Mouse (Mus musculus) stomach, embryonic 15.5 days (tissue): ENCODE measurements around the gene Efna3. TPM values are rescaled to one million over a fixed set of nuclear protein-coding genes. Genes with fewer than 3 reads are reported as not detected.
A peak's percentile ranks its signal among the peaks of the same experiment; 100 is the strongest.

Experiments
- ATAC-seq: fragments of 200-750 bp; cut with Nextera tagmentation; 2 replicates; pipeline ENCODE4 v1.8.0; 2017; ENCODE audit warnings: low read depth, moderate number of reproducible peaks, moderate TSS enrichment; ENCODE audit not compliant: insufficient read depth, low FRiP score
- H3K27ac ChIP-seq: fragments of 300-500 bp; sonication (generic); 2 replicates; pipeline ENCODE4 v1.5.1; 2015; ENCODE audit warnings: mild to moderate bottlenecking, inconsistent platforms
- H3K27me3 ChIP-seq: fragments of 300-500 bp; sonication (generic); replicated peaks from 2 replicates; pipeline ENCODE4 v1.6.1; 2015; ENCODE audit warnings: inconsistent platforms
- H3K36me3 ChIP-seq: fragments of 300-500 bp; sonication (generic); 2 replicates; pipeline ENCODE4 v1.6.1; 2015; ENCODE audit warnings: inconsistent platforms
- H3K4me1 ChIP-seq: fragments of 300-500 bp; sonication (generic); 2 replicates; pipeline ENCODE4 v1.6.1; 2015; ENCODE audit warnings: inconsistent platforms
- H3K4me2 ChIP-seq: fragments of 300-500 bp; sonication (generic); 2 replicates; pipeline ENCODE4 v1.6.1; 2015; ENCODE audit warnings: mild to moderate bottlenecking, inconsistent platforms
- H3K4me3 ChIP-seq: fragments of 300-500 bp; sonication (generic); replicated peaks from 2 replicates; pipeline ENCODE4 v1.5.1; 2015; ENCODE audit warnings: inconsistent platforms
- H3K9ac ChIP-seq: fragments of 300-500 bp; sonication (generic); 2 replicates; pipeline ENCODE4 v1.6.1; 2015; ENCODE audit warnings: inconsistent platforms
- H3K9me3 ChIP-seq: fragments of 300-500 bp; sonication (generic); 2 replicates; pipeline ENCODE4 v1.6.1; 2016; ENCODE audit warnings: inconsistent platforms
- WGBS: fragments of 180-500 bp; shearing (Covaris S2); methylation state at CpG from one replicate; pipeline ENCODE4 v1.1.7; 2015; 5-methylcytosine and 5-hydroxymethylcytosine counted together
- polyA plus RNA-seq: library from polyadenylated mRNA; unstranded; fragments of >200 nt; fragmentation: Nextera tagmentation; extraction: Ambion mirVana; gene quantifications from 2 replicates; pipeline ENCODE4 v1.2.1, GENCODE M21; 2015

The Efna3 gene
- polyA plus RNA-seq, 1 experiment from 2014 or later, result 9.5 TPM

DNA sequence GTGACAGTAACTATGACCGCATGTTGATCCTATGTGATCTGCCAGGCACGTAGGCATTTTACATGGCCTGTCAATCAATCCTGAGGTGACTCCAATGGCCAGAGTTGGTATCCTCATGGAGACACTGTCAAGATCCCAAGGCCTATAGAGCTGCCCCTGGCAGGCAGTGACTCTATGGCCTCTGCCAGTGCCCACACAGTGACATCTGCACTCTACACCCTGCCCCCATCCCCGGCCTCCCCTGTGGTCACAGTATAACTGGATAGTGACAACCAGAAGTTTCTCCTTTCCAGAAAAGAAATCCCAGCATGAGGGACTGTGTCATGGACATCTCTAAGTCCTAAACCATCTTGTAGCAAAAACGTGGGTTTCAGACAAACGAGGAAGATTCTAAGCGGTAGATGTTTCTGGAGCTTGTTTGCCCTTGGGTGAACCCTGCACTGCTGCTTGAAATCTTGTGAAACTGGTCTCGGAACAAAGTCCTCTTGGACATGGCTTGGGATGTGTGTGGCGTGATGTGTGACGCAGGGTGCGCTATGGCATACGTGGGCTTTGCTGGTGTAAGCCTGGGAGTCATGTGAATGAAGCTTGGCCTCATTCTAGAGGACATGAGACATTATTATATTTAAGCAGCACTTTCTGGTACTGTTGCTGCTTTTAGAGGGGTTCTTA lies 29.4 kb downstream of the Efna3 start:
- Histone ChIP-seq H3K27ac (no peak overlapping the region), H3K4me2 (no peak overlapping the region), H3K9ac (no peak overlapping the region), H3K36me3 (no peaks in the 10 kb centered on the region), H3K27me3 (no peaks in the 10 kb centered on the region), H3K4me3 (no peak overlapping the region), H3K9me3 (no peaks in the 10 kb centered on the region), H3K4me1 (0 out of 2 replicates have a peak, but pooled peaks cover 2% of the 10 kb centered on the region)
- 0 out of 2 replicates have a peak, but pooled peaks have one; percentile 20 for ATAC-seq
- WGBS, result 80% methylated on average over 11 of the region's 11 CpGs

DNA sequence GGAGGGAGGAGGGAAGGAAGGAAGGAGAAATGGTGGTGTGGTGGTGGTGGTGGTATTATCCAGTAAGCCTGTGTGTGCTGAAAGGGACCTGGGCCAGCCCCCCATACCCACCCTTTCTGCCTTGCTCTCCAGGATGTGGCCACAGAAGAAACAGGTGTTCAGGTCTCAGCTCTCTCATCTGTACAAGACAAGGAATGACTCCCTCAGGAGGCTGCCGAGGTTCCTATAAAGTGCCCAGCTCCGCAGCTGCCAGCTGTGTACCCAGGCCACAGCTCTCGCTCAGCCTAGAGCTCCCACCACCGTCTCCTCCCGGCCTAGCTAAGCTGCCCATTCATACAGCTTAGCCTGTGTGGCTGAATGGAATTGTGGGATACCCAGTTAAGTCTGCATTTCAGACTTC lies 30.5 kb downstream of the Efna3 start:
- Histone ChIP-seq H3K27ac (no peak overlapping the region), H3K9me3 (no peaks in the 10 kb centered on the region), H3K4me2 (no peak overlapping the region), H3K27me3 (no peaks in the 10 kb centered on the region), H3K36me3 (no peaks in the 10 kb centered on the region), H3K4me3 (no peak overlapping the region), H3K4me1 (0 out of 2 replicates have a peak, but pooled peaks cover 4% of the 10 kb centered on the region), H3K9ac (no peak overlapping the region)
- no peak for ATAC-seq
- WGBS, result 58% methylated on average over 5 of the region's 5 CpGs

DNA sequence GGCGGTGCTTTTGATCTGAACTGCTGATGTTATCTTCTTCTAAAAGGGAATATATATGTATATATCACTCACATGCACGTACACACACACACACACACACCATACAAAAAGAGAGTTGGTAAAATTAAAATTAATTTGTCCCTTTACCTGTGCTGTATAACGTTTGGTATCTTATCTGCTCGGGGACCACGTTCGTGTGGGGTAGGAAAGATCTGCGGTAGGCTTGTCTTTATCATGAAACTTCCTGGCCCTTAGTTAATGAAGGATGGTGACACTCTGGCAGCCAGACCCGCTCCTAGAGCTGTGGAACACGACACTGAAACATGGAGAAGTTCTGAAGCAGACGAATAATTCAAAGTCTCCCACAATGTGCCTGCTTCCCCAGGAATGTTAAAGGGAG lies 30.9 kb downstream of the Efna3 start:
- Histone ChIP-seq H3K4me2 (no peak overlapping the region), H3K36me3 (no peaks in the 10 kb centered on the region), H3K27ac (no peak overlapping the region), H3K9me3 (no peaks in the 10 kb centered on the region), H3K4me3 (no peak overlapping the region), H3K27me3 (no peaks in the 10 kb centered on the region), H3K4me1 (0 out of 2 replicates have a peak, but pooled peaks cover 4% of the 10 kb centered on the region), H3K9ac (no peak overlapping the region)
- no peak for ATAC-seq
- WGBS, result 47% methylated on average over 10 of the region's 10 CpGs

DNA sequence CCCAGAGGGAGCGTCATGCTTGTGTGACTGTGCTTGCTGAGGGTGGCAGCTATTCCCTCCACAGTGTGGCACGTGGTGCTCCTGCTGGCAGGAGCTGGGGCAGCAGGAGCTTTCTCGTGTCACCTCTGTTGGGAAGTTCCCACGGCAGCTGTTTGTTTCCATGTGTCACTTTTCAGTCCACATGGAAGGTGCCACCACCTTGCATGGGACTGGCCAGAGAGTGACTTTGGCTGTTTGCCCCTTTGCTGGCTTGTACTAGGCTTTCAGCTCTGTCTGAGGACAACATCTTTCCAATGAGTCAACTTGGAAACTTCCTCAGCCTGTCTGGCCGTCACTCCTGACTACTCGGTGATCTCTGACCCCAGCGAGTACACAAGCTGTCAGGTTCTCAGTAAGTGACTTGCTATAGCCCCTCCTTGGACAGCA lies 34.2 kb downstream of the Efna3 start:
- no peak for ATAC-seq
- no peaks in the 10 kb centered on the region for H3K36me3 ChIP-seq
- H3K27ac ChIP-seq, result no peak overlapping the region
- WGBS, result 29% methylated on average over 7 of the region's 7 CpGs
- H3K4me2 ChIP-seq, result no peak overlapping the region
- no peaks in the 10 kb centered on the region for H3K9me3 ChIP-seq
- no peak overlapping the region for H3K9ac ChIP-seq
- no peaks in the 10 kb centered on the region for H3K27me3 ChIP-seq
- H3K4me1 ChIP-seq, result 0 out of 2 replicates have a peak, but pooled peaks cover 4% of the 10 kb centered on the region
- H3K4me3 ChIP-seq, result no peak overlapping the region

DNA sequence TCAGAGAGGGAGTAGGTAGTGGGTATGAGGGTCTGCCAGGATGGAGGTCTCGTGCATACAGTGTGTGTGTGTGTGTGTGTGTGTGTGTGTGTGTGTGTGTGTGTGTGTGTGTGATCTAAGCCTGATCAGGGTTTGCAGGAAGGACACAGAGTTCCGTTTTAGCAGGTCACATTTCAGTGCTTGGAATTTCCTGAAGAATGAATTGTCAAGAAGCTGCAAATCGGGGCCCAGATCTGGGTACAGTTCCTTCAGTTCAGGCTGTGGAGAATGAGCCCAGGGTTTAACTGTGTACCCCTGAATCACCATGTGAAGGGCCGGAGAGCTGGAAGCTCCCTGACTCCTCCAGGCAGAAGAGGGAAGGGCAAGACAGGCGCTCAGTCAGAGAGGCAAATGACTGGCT lies 35.5 kb downstream of the Efna3 start:
- 54% methylated on average over 5 of the region's 5 CpGs for WGBS
- Histone ChIP-seq H3K9me3 (no peaks in the 10 kb centered on the region), H3K4me1 (0 out of 2 replicates have a peak, but pooled peaks cover 4% of the 10 kb centered on the region), H3K4me3 (no peak overlapping the region), H3K27ac (peak overlapping the region; percentile 9; the same call in 1 of the 2 replicates), H3K4me2 (no peak overlapping the region), H3K36me3 (no peaks in the 10 kb centered on the region), H3K9ac (no peak overlapping the region), H3K27me3 (no peaks in the 10 kb centered on the region)
- ATAC-seq, result no peak

DNA sequence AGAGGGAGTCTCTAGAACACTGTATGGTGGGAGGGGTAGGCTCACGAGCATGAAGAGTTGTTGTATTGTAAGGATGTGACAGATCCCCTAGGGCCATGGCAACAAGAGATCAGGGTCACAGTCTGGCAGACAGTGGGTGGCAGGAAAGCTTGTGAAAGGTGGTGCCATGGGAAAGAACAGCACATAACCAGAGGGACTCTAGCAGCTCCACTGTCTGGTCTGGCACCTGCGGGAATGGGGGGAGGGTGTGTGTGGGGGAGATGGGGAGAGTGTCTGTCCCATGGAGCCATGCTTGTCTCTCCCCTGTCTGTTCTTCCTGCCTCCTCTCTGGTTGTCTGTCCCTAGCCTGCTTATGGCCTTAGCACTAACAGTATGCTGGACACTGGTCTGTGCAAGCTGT lies 37.2 kb downstream of the Efna3 start:
- ATAC-seq, result no peak
- Histone ChIP-seq H3K4me2 (no peak overlapping the region), H3K27ac (no peak overlapping the region), H3K4me1 (peaks cover 13% of the 10 kb centered on the region), H3K9ac (no peak overlapping the region), H3K27me3 (no peaks in the 10 kb centered on the region), H3K36me3 (no peaks in the 10 kb centered on the region), H3K9me3 (no peaks in the 10 kb centered on the region), H3K4me3 (no peak overlapping the region)
- WGBS, result 63% methylated on average over 2 of the region's 2 CpGs

DNA sequence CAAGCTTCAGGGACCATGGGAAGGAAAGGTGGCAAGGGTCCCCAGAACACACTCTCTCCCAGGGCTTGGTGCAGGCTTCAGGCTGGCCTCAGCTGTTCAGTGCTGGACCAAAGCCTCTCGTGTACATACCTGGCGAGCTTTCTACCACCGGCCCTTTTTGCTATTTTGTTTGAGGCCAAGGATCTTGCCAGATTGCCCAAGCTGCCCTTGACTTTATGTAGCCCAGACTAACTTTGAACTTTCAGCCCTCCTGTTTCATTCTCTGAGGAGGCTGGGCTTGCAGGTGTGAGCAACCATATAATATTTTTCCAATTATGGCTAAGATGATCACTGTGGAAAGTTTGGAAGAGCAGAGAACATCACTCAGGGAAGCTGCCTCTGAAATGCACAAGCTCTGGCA lies 38.5 kb downstream of the Efna3 start:
- Histone ChIP-seq H3K9ac (no peak overlapping the region), H3K36me3 (no peaks in the 10 kb centered on the region), H3K4me2 (no peak overlapping the region), H3K27me3 (no peaks in the 10 kb centered on the region), H3K27ac (no peak overlapping the region), H3K4me1 (peaks cover 25% of the 10 kb centered on the region), H3K4me3 (no peak overlapping the region), H3K9me3 (no peaks in the 10 kb centered on the region)
- ATAC-seq, result no peak
- 89% methylated on average over 3 of the region's 3 CpGs for WGBS

DNA sequence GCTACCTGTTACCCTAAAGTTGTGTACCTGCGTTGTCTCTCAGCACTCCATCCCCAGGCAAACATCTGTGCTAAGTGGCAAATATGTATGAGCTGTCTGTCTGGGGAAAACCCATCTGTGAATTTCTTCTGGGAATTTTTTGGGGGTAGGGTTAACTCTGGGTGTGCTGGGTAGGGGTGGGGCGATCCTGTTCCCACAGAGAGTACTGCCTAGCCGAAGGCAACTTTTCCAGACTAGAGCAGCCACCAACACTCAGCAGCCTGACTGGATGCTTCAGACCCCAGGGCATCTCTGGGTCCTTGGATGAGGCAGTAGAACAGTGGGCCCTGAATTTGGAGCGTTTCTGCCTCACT lies 40.5 kb downstream of the Efna3 start:
- no peaks in the 10 kb centered on the region for H3K27me3 ChIP-seq
- WGBS, result 23% methylated on average over 4 of the region's 4 CpGs
- no peak overlapping the region for H3K27ac ChIP-seq

DNA sequence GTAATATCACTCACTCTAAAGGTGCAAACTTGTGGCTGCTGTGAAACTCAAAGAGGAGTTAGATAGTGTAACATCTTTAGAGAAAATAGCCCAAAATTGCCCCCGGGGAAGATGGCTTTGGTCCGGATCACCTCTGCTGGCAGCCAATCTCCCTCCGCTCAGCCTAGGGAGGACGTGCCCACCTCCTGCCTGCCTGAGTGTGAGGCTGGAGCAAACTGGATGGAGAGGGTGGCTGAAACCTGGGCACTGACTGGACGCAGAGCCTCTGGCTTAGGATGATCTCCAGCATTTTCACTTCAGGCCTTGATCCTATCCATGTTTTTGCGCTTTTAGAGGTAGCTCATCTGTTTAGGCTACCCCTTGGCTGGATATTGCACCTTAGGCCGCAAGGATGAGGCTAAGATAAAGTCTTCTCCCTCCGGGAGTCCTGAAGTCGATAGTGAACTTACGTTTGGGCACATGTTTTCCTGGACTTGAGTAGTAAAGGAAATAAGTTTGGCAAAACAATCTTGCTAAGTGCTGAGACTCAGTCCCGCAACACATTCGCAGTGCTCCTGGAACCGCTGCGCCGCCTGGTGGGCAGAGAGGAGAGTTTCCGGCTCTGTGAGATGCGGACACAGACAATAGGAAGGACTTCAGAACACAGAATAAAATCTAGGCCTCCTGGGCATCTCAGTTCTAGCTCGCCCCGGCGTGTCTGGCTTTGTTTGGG lies 41.0 kb downstream of the Efna3 start:
- 15% methylated on average over 20 of the region's 20 CpGs for WGBS

More for the DNA sequence above, 40.5 kb downstream of the Efna3 start:
- Histone ChIP-seq H3K4me2 (no peak overlapping the region), H3K36me3 (no peaks in the 10 kb centered on the region), H3K4me1 (peaks cover 38% of the 10 kb centered on the region), H3K9me3 (no peaks in the 10 kb centered on the region), H3K9ac (no peak overlapping the region), H3K4me3 (no peak overlapping the region)
- ATAC-seq, result no peak

DNA sequence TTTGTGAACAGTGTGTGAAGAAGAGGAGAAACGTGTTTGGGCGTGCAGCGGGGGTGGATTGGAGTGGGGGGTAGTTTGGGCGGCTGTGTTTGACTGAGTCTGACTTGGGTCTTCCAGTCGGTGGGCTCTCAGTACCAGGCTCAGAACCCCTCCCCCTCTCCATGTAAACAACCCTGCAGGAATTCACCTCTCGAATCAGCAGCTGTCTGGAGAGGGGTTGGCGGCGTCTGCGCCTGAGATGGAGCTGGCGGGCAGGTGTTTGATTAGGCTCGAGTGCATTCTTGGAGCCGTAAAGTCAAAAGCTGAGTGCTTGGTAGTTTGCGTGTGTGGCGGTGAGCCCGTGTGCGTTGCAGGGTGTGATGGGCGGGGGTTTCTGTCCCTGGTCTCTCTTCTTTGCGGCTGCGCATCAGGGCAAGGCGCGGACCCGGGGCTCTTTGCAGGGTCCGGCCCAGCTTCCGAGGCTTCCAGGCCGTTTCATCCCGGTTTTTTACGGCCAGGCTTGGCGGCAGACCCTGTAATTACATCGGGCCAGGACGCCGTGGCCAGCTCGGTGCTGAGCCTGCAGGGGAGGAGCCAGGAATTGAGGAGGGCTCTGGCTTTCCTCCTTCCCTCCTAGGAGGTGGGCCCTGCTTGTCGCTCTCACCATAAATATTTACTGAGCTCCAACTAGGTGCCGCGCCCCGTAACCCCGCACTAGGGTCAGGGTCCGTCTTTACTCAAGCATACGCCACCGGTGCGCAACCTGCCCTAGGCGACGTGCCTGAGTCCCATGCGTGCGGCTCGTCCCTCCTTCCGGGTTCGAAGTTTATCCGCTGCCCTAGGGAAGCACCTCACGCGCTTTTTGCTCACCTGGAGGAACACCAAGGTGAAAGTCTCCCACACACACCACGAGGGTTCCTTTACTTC lies 41.9 kb downstream of the Efna3 start, which contains the start of gene Efna1:
Efna1 (minus strand) TSS at position 537 of the 906 bp plus-strand sequence.
- H3K4me1 ChIP-seq, result peaks cover 42% of the 10 kb centered on the region
- peak within 1 kb of the TSS; percentile 73; the same call in 1 of the 2 replicates for H3K9ac ChIP-seq
- no peaks in the 10 kb centered on the region for H3K36me3 ChIP-seq
- H3K27ac ChIP-seq, result peak within 1 kb of the TSS; percentile 93
- H3K4me3 ChIP-seq, result peak within 1 kb of the TSS; percentile 64
- under 1% methylated on average over 52 of the region's 52 CpGs for WGBS
- peak within 1 kb of the TSS; percentile 96 for H3K4me2 ChIP-seq
- H3K9me3 ChIP-seq, result no peaks in the 10 kb centered on the region
- H3K27me3 ChIP-seq, result no peaks in the 10 kb centered on the region
- peak; percentile 61 for ATAC-seq

More for the DNA sequence above, 41.0 kb downstream of the Efna3 start:
- Histone ChIP-seq H3K9ac (no peak overlapping the region), H3K9me3 (no peaks in the 10 kb centered on the region), H3K4me3 (peak overlapping the region; percentile 64), H3K27me3 (no peaks in the 10 kb centered on the region), H3K4me1 (peaks cover 42% of the 10 kb centered on the region), H3K4me2 (peak overlapping the region; percentile 96), H3K27ac (peak overlapping the region; percentile 93), H3K36me3 (no peaks in the 10 kb centered on the region)
- ATAC-seq, result no peak

DNA sequence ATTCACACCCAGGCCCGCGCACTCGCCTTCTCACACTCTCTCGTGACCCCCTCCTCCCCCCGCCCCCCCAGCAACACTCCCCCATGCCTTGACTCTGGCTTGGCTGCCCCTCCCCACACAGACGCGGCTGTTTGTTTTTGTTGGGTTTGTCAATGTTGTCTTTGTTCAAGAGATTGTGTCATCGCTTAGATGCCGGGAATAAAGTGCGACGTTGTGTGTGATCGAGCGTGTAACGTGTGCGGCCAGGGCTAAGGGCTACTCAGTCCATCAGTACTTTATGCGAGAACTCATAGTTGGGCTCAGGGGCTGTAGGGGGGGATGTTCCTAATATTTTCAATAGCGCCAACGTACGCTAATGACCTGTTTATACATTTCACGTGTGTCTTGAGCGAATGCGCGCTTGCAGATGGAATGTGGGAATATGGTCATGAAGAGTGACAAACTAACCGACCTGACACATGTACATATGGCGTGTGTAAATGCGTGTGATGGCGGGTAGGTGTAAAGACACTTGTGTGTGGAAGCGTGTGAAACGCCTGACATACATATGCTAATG lies 42.6 kb downstream of the Efna3 start:
- Histone ChIP-seq H3K36me3 (peaks cover 3% of the 10 kb centered on the region; the same call in 1 of the 2 replicates), H3K4me3 (peak overlapping the region; percentile 64), H3K9ac (0 out of 2 replicates have a peak overlapping the region, but pooled peaks have one; percentile 73), H3K4me1 (peaks cover 42% of the 10 kb centered on the region), H3K4me2 (peak overlapping the region; percentile 96), H3K27ac (peak overlapping the region; percentile 93), H3K9me3 (no peaks in the 10 kb centered on the region), H3K27me3 (no peaks in the 10 kb centered on the region)
- ATAC-seq, result no peak
- 1% methylated on average over 29 of the region's 29 CpGs for WGBS
